Mouse (Mus musculus) hindbrain, embryonic 11.5 days (tissue): ENCODE data around the gene Gm4871. TPM values are rescaled to one million over a fixed set of nuclear protein-coding genes. Genes with fewer than 3 reads are reported as not detected.

Source experiments
- ATAC-seq: fragments of 200-750 bp; cut with Nextera tagmentation; 2 replicates; pipeline ENCODE4 v1.8.0; 2017; ENCODE audit warnings: mild to moderate bottlenecking, moderate TSS enrichment, moderate library complexity; ENCODE audit not compliant: low FRiP score
- DNase-seq: peaks from one replicate; pipeline ENCODE4 v3.0.0-alpha.2; 2015; ENCODE audit warnings: low spot score
- H3K27ac ChIP-seq: fragments of 300-500 bp; sonication (generic); 2 replicates; pipeline ENCODE4 v1.5.1; 2014; ENCODE audit warnings: mild to moderate bottlenecking, low read depth, low read length
- H3K27me3 ChIP-seq: fragments of 300-500 bp; sonication (generic); 2 replicates; pipeline ENCODE4 v1.6.1; 2014; ENCODE audit warnings: mild to moderate bottlenecking, low read length, moderate library complexity, mixed read lengths; ENCODE audit not compliant: control insufficient read depth, insufficient read depth
- H3K36me3 ChIP-seq: fragments of 300-500 bp; sonication (generic); 2 replicates; pipeline ENCODE4 v1.6.1; 2014; ENCODE audit warnings: mild to moderate bottlenecking, low read length, moderate library complexity, mixed read lengths; ENCODE audit not compliant: control insufficient read depth, insufficient read depth
- H3K4me1 ChIP-seq: fragments of 300-500 bp; sonication (generic); replicated peaks from 2 replicates; pipeline ENCODE4 v1.6.1; 2014; ENCODE audit warnings: low read length, mixed read lengths; ENCODE audit not compliant: control insufficient read depth, insufficient read depth
- H3K4me2 ChIP-seq: fragments of 300-500 bp; sonication (generic); replicated peaks from 2 replicates; pipeline ENCODE4 v1.6.1; 2014; ENCODE audit warnings: mild to moderate bottlenecking, low read depth, low read length
- H3K4me3 ChIP-seq: fragments of 300-500 bp; sonication (generic); 2 replicates; pipeline ENCODE4 v1.5.1; 2014; ENCODE audit warnings: low read depth, low read length
- H3K9ac ChIP-seq: fragments of 300-500 bp; sonication (generic); 2 replicates; pipeline ENCODE4 v1.6.1; 2014; ENCODE audit warnings: low read depth, low read length
- H3K9me3 ChIP-seq: fragments of 300-500 bp; sonication (generic); 2 replicates; pipeline ENCODE4 v1.6.1; 2016; ENCODE audit warnings: low read length; ENCODE audit not compliant: control insufficient read depth
- WGBS: fragments of 180-500 bp; shearing (Covaris S2); extraction: QIAGEN DNeasy Blood & Tissue Kit; methylation state at CpG from one replicate; pipeline ENCODE4 v1.1.7; 2014; 5-methylcytosine and 5-hydroxymethylcytosine counted together
- polyA plus RNA-seq: library from polyadenylated mRNA; unstranded; fragments of >200 nt; fragmentation: Nextera tagmentation; extraction: Ambion mirVana; gene quantifications from 2 replicates; pipeline ENCODE4 v1.2.1, GENCODE M21; 2014

Gene Gm4871
- polyA plus RNA-seq, 1 experiment from 2014 or later = not detected

DNA sequence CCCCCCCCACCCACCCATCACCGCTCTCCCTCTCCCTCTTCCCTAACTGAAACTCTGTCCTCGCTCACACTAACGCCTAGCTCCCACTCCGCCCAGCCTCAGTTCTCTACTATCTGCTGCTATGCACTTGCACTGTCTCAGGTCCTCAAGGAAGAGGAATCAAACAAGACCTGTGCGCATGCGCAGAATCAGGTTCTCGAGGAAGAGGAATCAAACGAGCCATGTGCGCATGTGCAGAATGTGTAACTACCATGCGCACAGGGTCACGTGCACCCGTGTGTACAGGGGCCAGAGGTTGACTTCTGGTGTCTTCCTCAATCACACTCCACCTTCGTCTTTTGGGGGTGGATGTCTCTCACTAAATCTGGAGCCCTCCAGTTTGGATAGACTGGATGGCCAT lies 45.0 kb downstream of the Gm4871 start:
- H3K27ac ChIP-seq = no peak overlapping the region
- H3K9me3 ChIP-seq = no peaks in the 10 kb centered on the region
- no peaks in the 10 kb centered on the region for H3K36me3 ChIP-seq
- H3K4me1 ChIP-seq = no peaks in the 10 kb centered on the region
- DNase-seq (no peak), ATAC-seq (no peak)
- no peak overlapping the region for H3K9ac ChIP-seq
- H3K4me2 ChIP-seq = no peak overlapping the region
- WGBS = 93% methylated on average over 13 of the region's 13 CpGs
- no peak overlapping the region for H3K4me3 ChIP-seq
- no peaks in the 10 kb centered on the region for H3K27me3 ChIP-seq

GRCm38 (mm10) chr5:144984839-144985238 lies 47.7 kb downstream of the Gm4871 start:
- Histone ChIP-seq H3K4me2 (no peak overlapping the region), H3K9me3 (no peaks in the 10 kb centered on the region), H3K4me1 (no peaks in the 10 kb centered on the region), H3K4me3 (no peak overlapping the region), H3K27ac (no peak overlapping the region), H3K27me3 (no peaks in the 10 kb centered on the region), H3K9ac (no peak overlapping the region), H3K36me3 (no peaks in the 10 kb centered on the region)
- no peak for ATAC-seq
- no peak for DNase-seq
- WGBS = 91% methylated on average over 5 of the region's 5 CpGs

DNA sequence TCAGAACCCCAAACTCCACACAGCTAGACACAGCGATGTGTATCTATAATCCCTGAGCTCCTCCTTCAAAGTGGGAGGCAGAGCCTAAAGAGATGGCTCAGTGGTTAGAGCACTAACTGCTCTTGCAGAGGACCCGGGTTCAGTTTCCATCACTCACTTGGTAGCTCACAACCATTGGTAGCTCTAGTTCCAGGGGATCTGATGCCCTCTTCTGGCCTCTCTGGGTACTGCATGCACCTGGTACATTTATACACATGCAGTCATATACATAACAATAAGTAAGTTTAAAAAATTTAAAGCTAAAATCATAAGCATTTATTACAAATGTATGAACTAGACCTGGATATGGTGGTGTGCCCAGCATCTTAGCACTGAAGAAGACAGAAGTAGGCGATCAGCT lies 49.3 kb downstream of the Gm4871 start:
- no peak overlapping the region for H3K9ac ChIP-seq
- no peak overlapping the region for H3K4me3 ChIP-seq
- no peak overlapping the region for H3K4me2 ChIP-seq
- no peak for DNase-seq
- no peaks in the 10 kb centered on the region for H3K9me3 ChIP-seq
- no peaks in the 10 kb centered on the region for H3K4me1 ChIP-seq
- no peak overlapping the region for H3K27ac ChIP-seq
- 94% methylated on average over 3 of the region's 3 CpGs for WGBS
- no peaks in the 10 kb centered on the region for H3K36me3 ChIP-seq
- no peak for ATAC-seq
- no peaks in the 10 kb centered on the region for H3K27me3 ChIP-seq

Other genes starting within 250 kb of the Gm4871 start
- gene Smurf1, start 66.9 kb downstream of the Gm4871 start, polyA plus RNA-seq = 16.6 and 18.1 TPM in 2 replicates
- gene 1700018F24Rik, start 10.2 kb upstream of the Gm4871 start, polyA plus RNA-seq = 0.13 TPM in 1 of 2 replicates, not detected in the other
- gene Arpc1a, start 51.1 kb upstream of the Gm4871 start, polyA plus RNA-seq = 179 and 185 TPM in 2 replicates
- gene Kpna7, start 51.3 kb upstream of the Gm4871 start, polyA plus RNA-seq = not detected in 2 replicates
- gene Arpc1b, start 81.5 kb upstream of the Gm4871 start, polyA plus RNA-seq = 49.3 and 54.3 TPM in 2 replicates
- gene Pdap1, start 107.5 kb upstream of the Gm4871 start, polyA plus RNA-seq = 127 and 138 TPM in 2 replicates
- 265 and 269 TPM in 2 replicates for gene Bud31, start 107.6 kb upstream of the Gm4871 start, polyA plus RNA-seq
- 12.3 and 15.9 TPM in 2 replicates for gene Ptcd1, start 134.4 kb upstream of the Gm4871 start, polyA plus RNA-seq
- 27.3 and 31.9 TPM in 2 replicates for gene Cpsf4, start 134.5 kb upstream of the Gm4871 start, polyA plus RNA-seq
- 486 and 490 TPM in 2 replicates for gene Atp5j2, start 159.3 kb upstream of the Gm4871 start, polyA plus RNA-seq
- gene Zkscan14, start 169.1 kb upstream of the Gm4871 start, polyA plus RNA-seq = 8.8 and 9.0 TPM in 2 replicates
- 15.4 and 18.5 TPM in 2 replicates for gene Zkscan5, start 171.8 kb upstream of the Gm4871 start, polyA plus RNA-seq
- gene Zfp655, start 199.0 kb upstream of the Gm4871 start, polyA plus RNA-seq = 45.9 and 47.6 TPM in 2 replicates
- gene Zscan25, start 247.7 kb upstream of the Gm4871 start, polyA plus RNA-seq = 0.53 and 1.3 TPM in 2 replicates